Mouse (Mus musculus) thymus, adult 2 months (tissue): ENCODE results near the gene Chek2. TPM values are rescaled to one million over a fixed set of nuclear protein-coding genes. Genes with fewer than 3 reads are reported as not detected.

ENCODE experiments used
- DNase-seq: peaks from one replicate; pipeline ENCODE4 v3.0.0; 2021
- H3K27ac ChIP-seq: fragments of 200-500 bp; 2 replicates; pipeline ENCODE4 v1.5.1; 2012; ENCODE audit warnings: low read length, control low read depth; ENCODE audit not compliant: control insufficient read depth, insufficient read depth
- H3K27me3 ChIP-seq: fragments of 200-500 bp; 2 replicates; pipeline ENCODE4 v1.6.1; 2012; ENCODE audit warnings: mild to moderate bottlenecking, low read length, moderate library complexity, mixed read lengths; ENCODE audit not compliant: control insufficient read depth, insufficient read depth
- H3K36me3 ChIP-seq: fragments of 200-500 bp; 2 replicates; pipeline ENCODE4 v1.6.1; 2012; ENCODE audit warnings: mild to moderate bottlenecking, low read length, moderate library complexity; ENCODE audit not compliant: control insufficient read depth, insufficient read depth
- H3K4me1 ChIP-seq: fragments of 200-500 bp; replicated peaks from 2 replicates; pipeline ENCODE4 v1.6.1; 2012; ENCODE audit warnings: low read length; ENCODE audit not compliant: control insufficient read depth, insufficient read depth
- H3K4me3 ChIP-seq: fragments of 200-500 bp; 2 replicates; pipeline ENCODE4 v1.5.1; 2012; ENCODE audit warnings: mild to moderate bottlenecking, low read length, control low read depth, moderate library complexity; ENCODE audit not compliant: control insufficient read depth, insufficient read depth
- CTCF ChIP-seq: fragments of 200-500 bp; IDR thresholded peaks from 2 replicates; pipeline ENCODE4 v1.5.1; 2012; ENCODE audit warnings: mild to moderate bottlenecking, control low read depth, low read length, moderate library complexity, borderline replicate concordance; ENCODE audit not compliant: control insufficient read depth, poor library complexity, insufficient read depth; ENCODE audit errors: extremely low read depth
- POLR2A ChIP-seq: fragments of 200-500 bp; IDR thresholded peaks from 2 replicates; pipeline ENCODE4 v1.6.1; 2012; ENCODE audit warnings: mild to moderate bottlenecking, low read length, control low read depth, moderate library complexity; ENCODE audit not compliant: control insufficient read depth, poor library complexity, insufficient read depth; ENCODE audit errors: extremely low read depth
- WGBS: fragments of 180-500 bp; shearing (Covaris S2); methylation state at CpG from one replicate; pipeline ENCODE4 v1.1.7; 2018; 5-methylcytosine and 5-hydroxymethylcytosine counted together
- polyA plus RNA-seq: library from polyadenylated mRNA; depleted of rRNA; stranded (reverse); fragments of >200 nt; gene quantifications from 2 replicates; pipeline ENCODE4 v1.2.3, GENCODE M21; 2012; rRNA removed

Chek2 gene
- polyA plus RNA-seq: 16.1 and 16.3 TPM in 2 replicates

DNA sequence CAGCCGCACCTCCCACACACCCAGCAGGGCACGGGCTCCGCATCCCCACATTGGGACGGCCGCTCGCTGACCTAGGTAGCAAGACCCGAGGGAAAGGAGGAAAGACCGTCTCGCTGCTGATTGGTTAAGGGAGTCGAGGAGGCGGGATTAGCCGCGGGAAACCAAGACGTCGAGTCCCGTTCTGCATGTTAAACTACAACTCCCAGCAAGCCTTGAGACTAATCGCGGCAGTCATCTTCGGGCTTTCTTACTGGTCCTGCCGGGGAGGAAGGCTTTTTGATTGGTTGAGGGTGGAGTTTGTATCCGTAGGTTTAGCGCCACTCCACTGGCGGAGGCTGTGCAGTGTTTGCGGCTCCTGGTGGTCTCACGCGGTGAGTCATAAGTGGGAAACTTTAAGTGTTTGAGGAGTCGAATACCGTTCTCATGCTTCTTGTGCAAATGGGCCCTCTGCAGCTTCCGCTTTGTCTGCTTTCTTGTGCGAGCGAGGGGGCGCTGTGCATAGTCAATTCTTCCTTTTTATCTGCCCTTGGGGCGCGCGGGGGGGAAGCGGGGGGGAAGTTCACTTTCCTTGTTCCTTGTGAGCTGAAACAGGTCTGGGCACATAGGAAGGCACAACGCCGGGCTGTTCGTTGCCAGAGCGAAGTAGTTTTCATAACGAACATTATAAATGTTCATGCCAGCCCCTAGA lies at the start of gene Chek2, which contains the start of gene Hscb:
Gene Chek2, plus strand, starts transcription at position 302 of the 688 bp plus-strand sequence.
Gene Hscb, minus strand, starts transcription at position 100 of the 688 bp plus-strand sequence.
- under 1% methylated on average over 41 of the region's 41 CpGs for WGBS
- Histone ChIP-seq H3K4me3 (peak within 1 kb of the TSS; percentile 71), H3K4me1 (0 out of 2 replicates have a peak, but pooled peaks cover 2% of the 10 kb centered on the region), H3K27me3 (no peaks in the 10 kb centered on the region), H3K36me3 (no peaks in the 10 kb centered on the region; the same call in 1 of the 2 replicates), H3K27ac (peak within 1 kb of the TSS; percentile 89)
- peak; percentile 97 for DNase-seq
- TF ChIP-seq POLR2A (peak; percentile 75), CTCF (no peak; the same call in 1 of the 2 replicates)

- Histone ChIP-seq H3K27me3 (no peaks in the 10 kb centered on the region), H3K4me3 (no peak overlapping the region), H3K27ac (no peak overlapping the region), H3K36me3 (peaks cover 75% of the 10 kb centered on the region), H3K4me1 (no peaks in the 10 kb centered on the region)
- TF ChIP-seq CTCF: no peak
- no peak for DNase-seq
- 98% methylated on average over 7 of the region's 7 CpGs for WGBS
These were observed 45.4 kb upstream of the Chek2 start for GRCm38 (mm10) chr5:110794363-110794762.

DNA sequence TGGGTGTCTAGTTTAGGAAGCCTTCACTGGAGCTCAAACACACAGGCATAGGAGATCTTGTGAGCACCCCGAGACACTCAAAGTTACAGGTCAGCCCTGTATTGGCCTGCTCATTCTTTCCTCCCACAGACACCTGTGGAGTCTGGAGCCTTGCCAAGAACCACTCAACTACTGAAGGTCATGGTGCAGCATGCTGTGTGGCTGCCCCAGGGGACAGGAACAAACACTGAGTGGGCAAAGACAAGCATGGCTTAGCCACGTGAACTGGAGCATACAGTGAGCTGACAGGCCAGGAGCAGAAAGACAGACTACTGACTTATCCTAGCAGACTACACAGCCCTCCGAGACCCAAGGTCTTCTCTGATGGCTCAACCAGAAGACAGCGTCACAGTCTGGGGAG lies 42.1 kb upstream of the Chek2 start:
- Histone ChIP-seq H3K4me1 (peaks cover 8% of the 10 kb centered on the region; the same call in 1 of the 2 replicates), H3K27me3 (no peaks in the 10 kb centered on the region), H3K27ac (no peak overlapping the region), H3K36me3 (peaks cover 46% of the 10 kb centered on the region), H3K4me3 (no peak overlapping the region)
- TF ChIP-seq POLR2A (no peak), CTCF (no peak)
- 67% methylated on average over 4 of the region's 4 CpGs for WGBS
- DNase-seq: no peak

DNA sequence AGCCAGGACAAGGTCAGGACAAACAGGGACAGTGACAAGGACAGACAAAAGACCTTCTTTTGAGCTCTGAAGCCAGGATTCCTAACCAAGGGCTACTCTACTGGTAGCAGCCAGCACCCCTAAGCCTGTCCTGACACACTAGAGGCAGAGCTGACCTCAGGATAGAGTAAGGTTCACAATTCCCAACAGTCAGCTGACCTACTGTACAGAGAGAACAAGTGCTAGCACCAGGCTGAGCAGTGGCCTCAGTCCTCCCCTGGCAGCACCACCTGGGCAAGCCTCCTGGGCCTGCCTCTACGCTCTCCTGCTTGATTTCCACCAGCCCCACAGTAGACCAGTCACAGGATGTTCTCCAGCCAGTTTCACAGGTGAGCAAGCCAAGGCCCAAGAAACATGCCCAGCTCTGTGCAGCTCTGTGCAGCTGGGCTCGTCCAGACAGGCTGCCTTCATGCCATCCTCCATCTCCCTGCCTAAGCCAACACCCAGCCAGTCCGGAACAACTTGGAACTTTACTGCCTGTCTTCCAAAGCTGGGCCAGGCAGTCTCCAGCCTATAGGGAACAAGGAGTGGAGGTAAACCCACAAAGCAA lies 38.6 kb upstream of the Chek2 start:
- peaks cover 8% of the 10 kb centered on the region; the same call in 1 of the 2 replicates for H3K4me1 ChIP-seq
- DNase-seq: no peak
- 89% methylated on average over 3 of the region's 3 CpGs for WGBS
- H3K36me3 ChIP-seq: peaks cover 12% of the 10 kb centered on the region
- TF ChIP-seq CTCF (no peak), POLR2A (no peak)
- no peak overlapping the region for H3K4me3 ChIP-seq
- no peaks in the 10 kb centered on the region for H3K27me3 ChIP-seq
- H3K27ac ChIP-seq: no peak overlapping the region

DNA sequence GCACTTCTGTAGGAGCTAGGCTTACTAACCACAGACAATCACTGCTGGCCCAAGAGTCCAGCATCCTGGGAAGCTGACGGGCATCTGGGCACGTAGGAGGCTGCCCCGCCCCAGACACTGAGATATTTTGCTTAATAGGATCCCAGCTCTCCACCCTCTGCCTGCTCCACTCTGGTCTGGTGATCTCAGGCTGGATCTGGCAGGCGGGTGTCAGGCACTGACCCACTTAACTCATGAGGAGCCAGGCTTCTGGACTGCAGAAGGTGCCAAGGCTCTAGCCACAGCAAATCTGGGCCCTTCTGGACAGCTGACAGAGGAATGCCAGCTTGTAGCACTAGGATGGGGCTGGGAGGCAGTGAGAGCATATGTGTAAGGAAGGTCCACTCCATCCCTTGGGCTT lies 37.6 kb upstream of the Chek2 start:
- peaks cover 9% of the 10 kb centered on the region for H3K36me3 ChIP-seq
- no peak for DNase-seq
- TF ChIP-seq CTCF (no peak), POLR2A (no peak)
- H3K4me1 ChIP-seq: peaks cover 8% of the 10 kb centered on the region; the same call in 1 of the 2 replicates
- H3K27me3 ChIP-seq: no peaks in the 10 kb centered on the region
- WGBS: 93% methylated on average over 4 of the region's 4 CpGs
- H3K27ac ChIP-seq: no peak overlapping the region
- H3K4me3 ChIP-seq: no peak overlapping the region

DNA sequence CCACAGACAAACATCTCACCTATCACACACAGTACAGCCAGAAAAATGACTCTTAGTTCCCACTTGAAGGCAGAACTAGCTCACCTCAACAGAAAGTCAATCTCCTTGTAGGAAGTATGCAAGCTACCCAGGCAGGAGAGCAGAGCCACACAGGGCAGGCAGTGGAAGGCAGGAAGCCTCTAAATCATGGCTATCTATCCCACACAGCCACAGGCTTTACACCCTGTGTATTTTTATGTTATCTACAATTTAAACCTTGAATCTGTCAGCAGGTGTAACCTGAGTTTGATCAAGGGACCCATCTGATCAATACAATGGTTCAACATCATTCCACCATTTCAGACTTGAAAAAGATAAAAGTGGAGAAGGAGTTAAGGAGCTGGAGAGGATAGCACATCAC lies 37.0 kb upstream of the Chek2 start:
- H3K36me3 ChIP-seq: peaks cover 9% of the 10 kb centered on the region
- no peak overlapping the region for H3K4me3 ChIP-seq
- H3K27ac ChIP-seq: no peak overlapping the region
- H3K4me1 ChIP-seq: peaks cover 12% of the 10 kb centered on the region
- TF ChIP-seq CTCF (no peak), POLR2A (no peak)
- no peaks in the 10 kb centered on the region for H3K27me3 ChIP-seq
- DNase-seq: no peak
